Mouse (Mus musculus): ENCODE results near the gene Scimp. TPM values are rescaled to one million over a fixed set of nuclear protein-coding genes. Genes with fewer than 3 reads are reported as not detected.

The Scimp gene
- polyA plus RNA-seq, 1 experiment from 2014 or later = 0.25 TPM

Small RNAs within 50 kb of the gene (microRNA-seq; reads per million reads assigned to microRNA genes)
- gene Gm22760 = not detected

Other genes starting within 250 kb of the Scimp start
- 14.6 and 16.5 TPM in 2 replicates for gene Mink1, start 249.7 kb downstream of the Scimp start, polyA plus RNA-seq (2015; fragmentation: Nextera tagmentation; extraction: Ambion mirVana)
- gene 4930544D05Rik, start 196.7 kb downstream of the Scimp start, polyA plus RNA-seq (2015; fragmentation: Nextera tagmentation; extraction: Ambion mirVana) = not detected in 2 replicates
- not detected in 2 replicates for gene Chrne, start 193.4 kb downstream of the Scimp start, polyA plus RNA-seq (2015; fragmentation: Nextera tagmentation; extraction: Ambion mirVana)
- gene Gp1ba, start 173.5 kb downstream of the Scimp start, polyA plus RNA-seq (2015; fragmentation: Nextera tagmentation; extraction: Ambion mirVana) = 0.10 and 0.37 TPM in 2 replicates
- 131 and 135 TPM in 2 replicates for gene Rnf167, start 165.4 kb downstream of the Scimp start, polyA plus RNA-seq (2015; fragmentation: Nextera tagmentation; extraction: Ambion mirVana)
- 167 and 170 TPM in 2 replicates for gene Slc25a11, start 165.1 kb downstream of the Scimp start, polyA plus RNA-seq (2015; fragmentation: Nextera tagmentation; extraction: Ambion mirVana)
- gene Pfn1, start 157.9 kb downstream of the Scimp start, polyA plus RNA-seq (2015; fragmentation: Nextera tagmentation; extraction: Ambion mirVana) = 1,478 and 1,672 TPM in 2 replicates
- gene Eno3, start 155.4 kb downstream of the Scimp start, polyA plus RNA-seq (2015; fragmentation: Nextera tagmentation; extraction: Ambion mirVana) = 18.3 and 19.7 TPM in 2 replicates
- 159 and 163 TPM in 2 replicates for gene Spag7, start 143.2 kb downstream of the Scimp start, polyA plus RNA-seq (2015; fragmentation: Nextera tagmentation; extraction: Ambion mirVana)
- gene Camta2, start 124.5 kb downstream of the Scimp start, polyA plus RNA-seq (2015; fragmentation: Nextera tagmentation; extraction: Ambion mirVana) = 13.4 TPM in 2 replicates
- gene Inca1, start 112.4 kb downstream of the Scimp start, polyA plus RNA-seq (2015; fragmentation: Nextera tagmentation; extraction: Ambion mirVana) = 1.1 and 1.3 TPM in 2 replicates
- gene Kif1c, start 112.0 kb downstream of the Scimp start, polyA plus RNA-seq (2015; fragmentation: Nextera tagmentation; extraction: Ambion mirVana) = 4.2 and 4.5 TPM in 2 replicates
- 6.0 and 7.6 TPM in 2 replicates for gene Zfp3, start 48.4 kb downstream of the Scimp start, polyA plus RNA-seq (2015; fragmentation: Nextera tagmentation; extraction: Ambion mirVana)
- 46.2 and 46.3 TPM in 2 replicates for gene Rabep1, start 32.2 kb upstream of the Scimp start, polyA plus RNA-seq (2015; fragmentation: Nextera tagmentation; extraction: Ambion mirVana)
- 130 and 140 TPM in 2 replicates for gene Nup88, start 157.4 kb upstream of the Scimp start, polyA plus RNA-seq (2015; fragmentation: Nextera tagmentation; extraction: Ambion mirVana)
- 71.6 and 80.7 TPM in 2 replicates for gene Rpain, start 157.6 kb upstream of the Scimp start, polyA plus RNA-seq (2015; fragmentation: Nextera tagmentation; extraction: Ambion mirVana)
- gene C1qbp, start 170.4 kb upstream of the Scimp start, polyA plus RNA-seq (2015; fragmentation: Nextera tagmentation; extraction: Ambion mirVana) = 233 and 254 TPM in 2 replicates
- 18.3 and 20.6 TPM in 2 replicates for gene Dhx33, start 191.9 kb upstream of the Scimp start, polyA plus RNA-seq (2015; fragmentation: Nextera tagmentation; extraction: Ambion mirVana)
- 52.8 and 53.7 TPM in 2 replicates for gene Mis12, start 207.0 kb upstream of the Scimp start, polyA plus RNA-seq (2015; fragmentation: Nextera tagmentation; extraction: Ambion mirVana)
- 39.2 and 42.5 TPM in 2 replicates for gene Derl2, start 207.3 kb upstream of the Scimp start, polyA plus RNA-seq (2015; fragmentation: Nextera tagmentation; extraction: Ambion mirVana)
- 252 and 255 TPM in 2 replicates for gene 6330403K07Rik, start 220.9 kb upstream of the Scimp start, polyA plus RNA-seq (2015; fragmentation: Nextera tagmentation; extraction: Ambion mirVana)